Mouse (Mus musculus) stomach, postnatal 0 days (tissue): ENCODE measurements around the gene Ganab. TPM values are rescaled to one million over a fixed set of nuclear protein-coding genes. Genes with fewer than 3 reads are reported as not detected.
A peak's percentile ranks its signal among the peaks of the same experiment; 100 is the strongest.

Experiments
- ATAC-seq: fragments of 200-750 bp; cut with Nextera tagmentation; 2 replicates; pipeline ENCODE4 v1.8.0; 2017; ENCODE audit not compliant: low FRiP score, low TSS enrichment
- DNase-seq: peaks from one replicate; pipeline ENCODE4 v3.0.0-alpha.2; 2016; ENCODE audit warnings: low spot score
- H3K27ac ChIP-seq: fragments of 300-500 bp; sonication (generic); replicated peaks from 2 replicates; pipeline ENCODE4 v1.5.1; 2014; ENCODE audit warnings: mild to moderate bottlenecking, control low read depth
- H3K27me3 ChIP-seq: fragments of 300-500 bp; sonication (generic); 2 replicates; pipeline ENCODE4 v1.6.1; 2014; ENCODE audit warnings: low read length; ENCODE audit not compliant: control insufficient read depth, insufficient read depth
- H3K36me3 ChIP-seq: fragments of 300-500 bp; sonication (generic); 2 replicates; pipeline ENCODE4 v1.6.1; 2014; ENCODE audit warnings: low read length, mixed read lengths; ENCODE audit not compliant: control insufficient read depth, insufficient read depth
- H3K4me1 ChIP-seq: fragments of 300-500 bp; sonication (generic); replicated peaks from 2 replicates; pipeline ENCODE4 v1.6.1; 2014; ENCODE audit warnings: antibody characterized with exemption; ENCODE audit not compliant: control insufficient read depth, insufficient read depth
- H3K4me2 ChIP-seq: fragments of 300-500 bp; sonication (generic); replicated peaks from 2 replicates; pipeline ENCODE4 v1.6.1; 2014; ENCODE audit warnings: low read depth, mild to moderate bottlenecking, control low read depth, moderate library complexity
- H3K4me3 ChIP-seq: fragments of 300-500 bp; sonication (generic); 2 replicates; pipeline ENCODE4 v1.5.1; 2014; ENCODE audit warnings: low read depth, low read length, control low read depth
- H3K9ac ChIP-seq: fragments of 300-500 bp; sonication (generic); 2 replicates; pipeline ENCODE4 v1.6.1; 2014; ENCODE audit warnings: mild to moderate bottlenecking, low read length, control low read depth, mixed read lengths
- H3K9me3 ChIP-seq: fragments of 300-500 bp; sonication (generic); 2 replicates; pipeline ENCODE4 v1.6.1; 2016; ENCODE audit warnings: low read length; ENCODE audit not compliant: control insufficient read depth
- CTCF ChIP-seq: IDR thresholded peaks from 2 replicates; pipeline ENCODE4 v1.5.1; 2016; ENCODE audit warnings: antibody characterized with exemption, low read depth, mild to moderate bottlenecking, moderate library complexity
- EP300 ChIP-seq: optimal IDR thresholded peaks from 2 replicates; pipeline ENCODE3; 2016; ENCODE audit warnings: antibody characterized with exemption
- WGBS: fragments of 180-500 bp; shearing (Covaris S2); extraction: QIAGEN DNeasy Blood & Tissue Kit; methylation state at CpG from one replicate; pipeline ENCODE4 v1.1.7; 2014; 5-methylcytosine and 5-hydroxymethylcytosine counted together
- polyA plus RNA-seq: library from polyadenylated mRNA; unstranded; fragments of >200 nt; fragmentation: Nextera tagmentation; extraction: Ambion mirVana; gene quantifications from 2 replicates; pipeline ENCODE4 v1.2.1, GENCODE M21; 2015

Gene Ganab
- polyA plus RNA-seq, 1 experiment from 2014 or later: 32.3 TPM

GRCm38 (mm10) chr19:8908531-8908930 lies 10.7 kb downstream of the Ganab start:
- Histone ChIP-seq H3K36me3 (peaks cover 52% of the 10 kb centered on the region), H3K9me3 (no peaks in the 10 kb centered on the region), H3K9ac (no peak overlapping the region), H3K4me1 (no peaks in the 10 kb centered on the region), H3K4me2 (no peak overlapping the region), H3K27me3 (no peaks in the 10 kb centered on the region), H3K27ac (no peak overlapping the region), H3K4me3 (no peak overlapping the region)
- no peak for ATAC-seq
- no peak for TF ChIP-seq CTCF
- TF ChIP-seq EP300: no peak
- WGBS: 93% methylated on average over 6 of the region's 6 CpGs
- DNase-seq: no peak

GRCm38 (mm10) chr19:8911810-8912209 lies 13.9 kb downstream of the Ganab start:
- H3K9me3 ChIP-seq: no peaks in the 10 kb centered on the region
- DNase-seq: no peak
- H3K36me3 ChIP-seq: peaks cover 74% of the 10 kb centered on the region
- WGBS: 94% methylated on average over 5 of the region's 5 CpGs
- no peak for TF ChIP-seq CTCF
- TF ChIP-seq EP300: no peak
- no peak for ATAC-seq
- no peaks in the 10 kb centered on the region for H3K27me3 ChIP-seq
- no peak overlapping the region for H3K27ac ChIP-seq
- H3K4me2 ChIP-seq: no peak overlapping the region
- H3K4me1 ChIP-seq: no peaks in the 10 kb centered on the region
- no peak overlapping the region for H3K4me3 ChIP-seq
- H3K9ac ChIP-seq: no peak overlapping the region

GRCm38 (mm10) chr19:8914212-8914611 lies 16.3 kb downstream of the Ganab start:
- no peak overlapping the region for H3K4me2 ChIP-seq
- no peaks in the 10 kb centered on the region for H3K27me3 ChIP-seq
- H3K4me1 ChIP-seq: no peaks in the 10 kb centered on the region
- TF ChIP-seq EP300: no peak
- no peak for TF ChIP-seq CTCF
- H3K9me3 ChIP-seq: no peaks in the 10 kb centered on the region
- peaks cover 57% of the 10 kb centered on the region for H3K36me3 ChIP-seq
- ATAC-seq: no peak
- H3K27ac ChIP-seq: no peak overlapping the region
- H3K4me3 ChIP-seq: no peak overlapping the region
- DNase-seq: no peak
- H3K9ac ChIP-seq: no peak overlapping the region
- 98% methylated on average over 3 of the region's 3 CpGs for whole genome bisulfite sequencing

- Histone ChIP-seq H3K4me1 (no peaks in the 10 kb centered on the region; the same call in 1 of the 2 replicates), H3K27ac (no peak overlapping the region), H3K4me2 (no peak overlapping the region), H3K36me3 (peaks cover 21% of the 10 kb centered on the region), H3K9me3 (no peaks in the 10 kb centered on the region), H3K27me3 (no peaks in the 10 kb centered on the region), H3K9ac (no peak overlapping the region), H3K4me3 (no peak overlapping the region)
- WGBS: 90% methylated on average over 3 of the region's 3 CpGs
- TF ChIP-seq EP300: no peak
- no peak for DNase-seq
- no peak for ATAC-seq
Measured at GRCm38 (mm10) chr19:8919000-8919399, 21.1 kb downstream of the Ganab start.

GRCm38 (mm10) chr19:8919684-8920072 lies 21.8 kb downstream of the Ganab start:
- no peak for TF ChIP-seq CTCF
- no peak for TF ChIP-seq EP300
- no peak for ATAC-seq
- Histone ChIP-seq H3K4me1 (no peaks in the 10 kb centered on the region; the same call in 1 of the 2 replicates), H3K36me3 (peaks cover 14% of the 10 kb centered on the region), H3K27ac (peak overlapping the region; percentile 96), H3K9ac (peak overlapping the region; percentile 79; the same call in 1 of the 2 replicates), H3K4me2 (peak overlapping the region; percentile 62), H3K4me3 (peak overlapping the region; percentile 81), H3K9me3 (no peaks in the 10 kb centered on the region), H3K27me3 (no peaks in the 10 kb centered on the region)
- WGBS: 62% methylated on average over 6 of the region's 6 CpGs
- DNase-seq: no peak

- peak; percentile 98 for ATAC-seq
- no peak for TF ChIP-seq EP300
- TF ChIP-seq CTCF: no peak
- H3K4me3 ChIP-seq: peak within 1 kb of the TSS; percentile 81
- no peaks in the 10 kb centered on the region; the same call in 1 of the 2 replicates for H3K4me1 ChIP-seq
- H3K9ac ChIP-seq: peak within 1 kb of the TSS; percentile 79
- H3K9me3 ChIP-seq: no peaks in the 10 kb centered on the region
- DNase-seq: peak; percentile 95
- H3K27me3 ChIP-seq: no peaks in the 10 kb centered on the region
- H3K4me2 ChIP-seq: peak within 1 kb of the TSS; percentile 62
- H3K36me3 ChIP-seq: peaks cover 12% of the 10 kb centered on the region
- peak within 1 kb of the TSS; percentile 96 for H3K27ac ChIP-seq
- 1% methylated on average over 45 of the region's 50 CpGs for WGBS
Measured at GRCm38 (mm10) chr19:8920073-8920736, 22.3 kb downstream of the Ganab start, which contains the start of gene B3gat3. Gene B3gat3 (plus strand): TSS chr19:8920374.
